Mouse (Mus musculus): ENCODE measurements around the gene Rgs3. TPM values are rescaled to one million over a fixed set of nuclear protein-coding genes. Genes with fewer than 3 reads are reported as not detected.

The Rgs3 gene
- total and polyA plus RNA-seq, 3 experiments = not detected

GRCm38 (mm10) chr4:62587067-62587466, 27.4 kb downstream of the Rgs3 start:
- Histone ChIP-seq H3K9ac (ENCODE audit: control insufficient read depth, low read depth, low read length, poor library complexity, severe bottlenecking) (no peak overlapping the region), H3K36me3 (ENCODE audit: control insufficient read depth in 1 of 2, insufficient read depth in 2 of 2, low read length in 2 of 2) (no peaks in the 10 kb centered on the region), H3K27me3 (ENCODE audit: control insufficient read depth in 1 of 2, insufficient read depth in 2 of 2, low read length in 2 of 2) (peaks cover 0 to 2% of the 10 kb centered on the region in 2 experiments; a peak in 1 of 4 replicates), H3K9me3 (replicated peaks; ENCODE audit: insufficient read depth, low read length) (no peaks in the 10 kb centered on the region), H3K27ac (ENCODE audit: control insufficient read depth, low read depth, low read length) (no peak overlapping the region), H3K4me3 (ENCODE audit: control insufficient read depth in 1 of 2, insufficient read depth in 1 of 2, low read depth in 2 of 2, low read length in 2 of 2) (no peak overlapping the region), H3K79me2 (ENCODE audit: control insufficient read depth, insufficient read depth, low read length, poor library complexity) (no peaks in the 10 kb centered on the region), H3K4me1 (ENCODE audit: control insufficient read depth in 1 of 2, insufficient read depth in 2 of 2, low read length in 2 of 2) (no peaks in the 10 kb centered on the region)
- TF ChIP-seq ELF1 (IDR thresholded peaks at IDR 0.05; ENCODE audit: low read depth, low read length) (no peak), JUND (IDR thresholded peaks at IDR 0.05; ENCODE audit: low read depth, low read length) (no peak), ZMIZ1 (IDR thresholded peaks at IDR 0.05; ENCODE audit: low read depth, low read length) (no peak), UBTF (IDR thresholded peaks at IDR 0.05; ENCODE audit: borderline replicate concordance, insufficient read depth, low read depth, low read length) (no peak), MXI1 (IDR thresholded peaks at IDR 0.05; ENCODE audit: low read depth, low read length) (no peak), CHD1 (IDR thresholded peaks at IDR 0.05; ENCODE audit: low read depth, low read length) (no peak), TCF12 (IDR thresholded peaks at IDR 0.05; ENCODE audit: low read depth, low read length) (no peak), ZKSCAN1 (IDR thresholded peaks at IDR 0.05; ENCODE audit: low read depth, low read length) (no peak)
- no peak for DNase-seq (ENCODE audit: low read depth, low spot score)

- TF ChIP-seq USF1 (IDR thresholded peaks at IDR 0.05; ENCODE audit: low read depth, low read length) = no peak
- no peak for TF ChIP-seq HCFC1 (IDR thresholded peaks at IDR 0.05; ENCODE audit: low read depth, low read length)
- no peak for TF ChIP-seq KAT2A (conservative IDR thresholded peaks at IDR 0.05; ENCODE audit: low read depth, low read length)
- no peak for TF ChIP-seq MYC (IDR thresholded peaks at IDR 0.05; ENCODE audit: low read depth, low read length)
- no peak for TF ChIP-seq CTCF (IDR thresholded peaks at IDR 0.05 in 2 of 3, conservative IDR thresholded peaks at IDR 0.05 in 1 of 3; ENCODE audit: control insufficient read depth in 1 of 3, insufficient read depth in 1 of 3, low read depth in 2 of 3, low read length in 3 of 3, poor library complexity in 1 of 3, severe bottlenecking in 1 of 3)
- TF ChIP-seq RCOR1 (IDR thresholded peaks at IDR 0.05; ENCODE audit: low read depth, low read length) = no peak
- no peak for TF ChIP-seq NRF1 (IDR thresholded peaks at IDR 0.05; ENCODE audit: insufficient read depth, low read depth, low read length, poor library complexity, severe bottlenecking)
- no peak for TF ChIP-seq ZNF384 (IDR thresholded peaks at IDR 0.05; ENCODE audit: low read depth, low read length)
- TF ChIP-seq MYB (IDR thresholded peaks at IDR 0.05; ENCODE audit: low read depth, low read length) = no peak
- TF ChIP-seq ZMIZ1 (IDR thresholded peaks at IDR 0.05; ENCODE audit: low read depth, low read length) = no peak
- no peaks in the 10 kb centered on the region for H3K9me3 ChIP-seq (replicated peaks; ENCODE audit: insufficient read depth, low read length)
- H3K27ac ChIP-seq (ENCODE audit: control insufficient read depth, low read depth, low read length) = no peak overlapping the region
- no peak overlapping the region for H3K9ac ChIP-seq (ENCODE audit: control insufficient read depth, low read depth, low read length, poor library complexity, severe bottlenecking)
- peaks cover 0 to 2% of the 10 kb centered on the region in 2 experiments; a peak in 1 of 4 replicates for H3K27me3 ChIP-seq (ENCODE audit: control insufficient read depth in 1 of 2, insufficient read depth in 2 of 2, low read length in 2 of 2)
- no peaks in the 10 kb centered on the region for H3K4me1 ChIP-seq (ENCODE audit: control insufficient read depth in 1 of 2, insufficient read depth in 2 of 2, low read length in 2 of 2)
- H3K79me2 ChIP-seq (ENCODE audit: control insufficient read depth, insufficient read depth, low read length, poor library complexity) = no peaks in the 10 kb centered on the region
- H3K36me3 ChIP-seq (ENCODE audit: control insufficient read depth in 1 of 2, insufficient read depth in 2 of 2, low read length in 2 of 2) = no peaks in the 10 kb centered on the region
- no peak for DNase-seq (ENCODE audit: low read depth, low spot score)
- no peak overlapping the region for H3K4me3 ChIP-seq (ENCODE audit: control insufficient read depth in 1 of 2, insufficient read depth in 1 of 2, low read depth in 2 of 2, low read length in 2 of 2)
Measured at GRCm38 (mm10) chr4:62590878-62591277, 31.2 kb downstream of the Rgs3 start.
